Mouse (Mus musculus) liver, adult 2 months (tissue): ENCODE measurements around the gene Kalrn.

Experiments used
- CTCF ChIP-seq: fragments of 200-500 bp; IDR thresholded peaks from 2 replicates; pipeline ENCODE4 v1.5.1; 2011; ENCODE audit warnings: low read depth, low read length, control low read depth
- POLR2A ChIP-seq: fragments of 200-500 bp; IDR thresholded peaks from 2 replicates; pipeline ENCODE4 v1.6.1; 2011; ENCODE audit warnings: low read length, control low read depth; ENCODE audit not compliant: insufficient read depth; ENCODE audit errors: extremely low read depth

DNA sequence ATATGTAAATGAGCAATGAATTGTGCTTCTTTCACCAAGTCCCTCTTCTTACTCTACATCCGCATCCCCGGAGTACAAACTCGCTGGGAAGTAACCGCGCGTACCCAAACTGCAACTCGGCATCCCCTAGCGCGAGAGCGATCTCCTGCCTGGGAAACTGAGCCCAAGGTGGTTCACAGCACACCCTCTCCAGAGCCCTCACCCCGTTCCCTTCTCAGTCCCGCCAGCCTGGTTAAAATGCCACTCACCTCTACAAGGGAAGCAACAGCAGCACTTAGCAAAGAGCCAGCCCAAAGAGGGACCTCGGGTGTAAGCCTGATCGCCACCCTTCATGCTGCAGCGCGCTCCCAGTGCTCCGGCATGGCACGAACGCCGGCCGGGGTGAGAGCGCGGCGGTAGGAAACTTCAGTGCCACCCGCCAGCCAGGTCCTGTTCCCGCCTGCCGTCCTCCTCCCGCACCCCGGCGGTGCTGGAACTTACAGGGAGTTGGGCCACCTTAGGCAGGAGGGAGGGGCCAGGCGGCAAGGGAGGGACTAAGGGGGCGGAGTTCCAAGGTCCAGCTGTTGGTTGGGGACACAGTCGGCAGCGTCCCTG is 477.7 kb downstream of the Kalrn start:
- no peak for TF ChIP-seq CTCF
- peak; percentile 97 for TF ChIP-seq POLR2A
